Mouse (Mus musculus): ENCODE measurements around the gene Fam71b.

The Fam71b gene

GRCm38 (mm10) chr11:46396167-46396859, at the start of gene Fam71b:
Fam71b (plus strand) TSS chr11:46396559.
- DNase-seq (ENCODE audit: low read depth): no peak

- DNase-seq (ENCODE audit: low read depth): no peak
Observed at GRCm38 (mm10) chr11:46347756-46348155, 48.6 kb upstream of the Fam71b start.

- DNase-seq (ENCODE audit: low read depth): no peak
Observed at GRCm38 (mm10) chr11:46348416-46348815, 47.9 kb upstream of the Fam71b start.

GRCm38 (mm10) chr11:46349681-46350410, 46.5 kb upstream of the Fam71b start:
- DNase-seq (ENCODE audit: low read depth): no peak

- DNase-seq (ENCODE audit: low read depth): no peak
Observed at GRCm38 (mm10) chr11:46358369-46358768, 38.0 kb upstream of the Fam71b start.

GRCm38 (mm10) chr11:46360991-46361665, 35.2 kb upstream of the Fam71b start:
- no peak for DNase-seq (ENCODE audit: low read depth)

GRCm38 (mm10) chr11:46362061-46363022, 34.0 kb upstream of the Fam71b start:
- no peak for DNase-seq (ENCODE audit: low read depth)

- DNase-seq (ENCODE audit: low read depth): no peak
Observed at GRCm38 (mm10) chr11:46363864-46364263, 32.5 kb upstream of the Fam71b start.

- no peak for DNase-seq (ENCODE audit: low read depth)
Observed at GRCm38 (mm10) chr11:46365744-46366143, 30.6 kb upstream of the Fam71b start.

- no peak for DNase-seq (ENCODE audit: low read depth)
Observed at GRCm38 (mm10) chr11:46366357-46366756, 30.0 kb upstream of the Fam71b start.

- DNase-seq (ENCODE audit: low read depth): no peak
Observed at GRCm38 (mm10) chr11:46370457-46370856, 25.9 kb upstream of the Fam71b start.

- no peak for DNase-seq (ENCODE audit: low read depth)
Observed at GRCm38 (mm10) chr11:46371250-46371649, 25.1 kb upstream of the Fam71b start.

- DNase-seq (ENCODE audit: low read depth): no peak
Observed at GRCm38 (mm10) chr11:46372331-46372953, 23.9 kb upstream of the Fam71b start.

- DNase-seq (ENCODE audit: low read depth): no peak
Observed at GRCm38 (mm10) chr11:46373071-46374030, 23.0 kb upstream of the Fam71b start.

GRCm38 (mm10) chr11:46375015-46375414, 21.3 kb upstream of the Fam71b start:
- no peak for DNase-seq (ENCODE audit: low read depth)

- DNase-seq (ENCODE audit: low read depth): no peak
Observed at GRCm38 (mm10) chr11:46377316-46377715, 19.0 kb upstream of the Fam71b start.

GRCm38 (mm10) chr11:46377819-46378782, 18.3 kb upstream of the Fam71b start:
- no peak for DNase-seq (ENCODE audit: low read depth)

- no peak for DNase-seq (ENCODE audit: low read depth)
Observed at GRCm38 (mm10) chr11:46380097-46380675, 16.2 kb upstream of the Fam71b start.

- DNase-seq (ENCODE audit: low read depth): no peak
Observed at GRCm38 (mm10) chr11:46382466-46382865, 13.9 kb upstream of the Fam71b start.

All from NIH3T3 (cell line).